Mouse (Mus musculus) myocyte (in vitro differentiated cells): ENCODE measurements around the gene Dnajb9.

Experiments used
- POLR2AphosphoS2 ChIP-seq: IDR thresholded peaks from one replicate; pipeline ENCODE4 v1.6.1; 2011; ENCODE audit warnings: low read depth, control low read depth; ENCODE audit not compliant: insufficient read length
- TCF12 ChIP-seq: IDR thresholded peaks from one replicate; pipeline ENCODE4 v1.6.1; 2011; ENCODE audit warnings: mild to moderate bottlenecking, control low read depth; ENCODE audit not compliant: poor library complexity, insufficient read depth, severe bottlenecking

DNA sequence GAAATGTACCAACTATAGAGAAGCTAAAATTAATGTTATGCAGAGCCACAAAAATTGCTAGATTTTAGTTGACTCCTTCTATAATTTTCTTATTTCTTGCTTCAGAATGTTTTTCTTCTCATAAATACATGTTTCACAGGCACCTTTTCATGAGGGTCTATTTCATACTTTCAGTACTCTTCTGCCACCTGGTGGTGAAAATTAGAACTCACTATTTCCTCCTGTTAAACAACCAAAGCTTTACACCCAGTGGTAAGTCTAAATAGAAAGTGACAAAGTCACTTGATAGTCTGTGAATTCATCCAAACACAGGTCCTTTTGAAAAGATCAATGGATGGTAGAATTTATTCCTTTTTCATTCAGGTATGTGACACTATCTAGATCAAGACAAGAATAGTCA, 43.2 kb downstream of the Dnajb9 start:
- TF ChIP-seq POLR2AphosphoS2 (no peak), TCF12 (no peak)
